Mouse (Mus musculus) bone marrow, adult 2 months (tissue): ENCODE data around the gene Mif4gd.

ENCODE experiments used
- CTCF ChIP-seq: fragments of 200-500 bp; IDR thresholded peaks from 2 replicates; pipeline ENCODE4 v1.5.1; 2011; ENCODE audit warnings: low read length, control low read depth; ENCODE audit not compliant: control insufficient read depth, insufficient read depth
- POLR2A ChIP-seq: fragments of 200-500 bp; IDR thresholded peaks from 2 replicates; pipeline ENCODE4 v1.6.1; 2011; ENCODE audit warnings: low read depth, mild to moderate bottlenecking, control low read depth, low read length, borderline replicate concordance; ENCODE audit not compliant: control insufficient read depth

GRCm38 (mm10) chr11:115616371-115616770 lies 3.6 kb upstream of the Mif4gd start:
- TF ChIP-seq CTCF (no peak), POLR2A (no peak)
